Mouse (Mus musculus): ENCODE results near the gene Tmub1. TPM values are rescaled to one million over a fixed set of nuclear protein-coding genes. Genes with fewer than 3 reads are reported as not detected.

Gene Tmub1
- polyA plus RNA-seq, 1 experiment: 2.8 TPM

GRCm38 (mm10) chr5:24482247-24483079, 34.8 kb upstream of the Tmub1 start:
- Histone ChIP-seq H3K27me3 (ENCODE audit: control insufficient read depth) (no peaks in the 10 kb centered on the region), H3K9me3 (ENCODE audit: control insufficient read depth, low read length) (no peaks in the 10 kb centered on the region), H3K36me3 (ENCODE audit: control insufficient read depth) (peaks cover 96% of the 10 kb centered on the region), H3K4me1 (ENCODE audit: control insufficient read depth) (peaks cover 4% of the 10 kb centered on the region; the same call in 1 of the 2 replicates), H3K4me3 (replicated peaks) (no peak overlapping the region)
- no peak for TF ChIP-seq TAL1 (IDR thresholded peaks at IDR 0.05; ENCODE audit: low read length)
- TF ChIP-seq GATA1 (IDR thresholded peaks at IDR 0.05; ENCODE audit: low read length): no peak

- TF ChIP-seq GATA1 (IDR thresholded peaks at IDR 0.05; ENCODE audit: low read length) (no peak), TAL1 (IDR thresholded peaks at IDR 0.05; ENCODE audit: low read length) (no peak)
- Histone ChIP-seq H3K4me1 (ENCODE audit: control insufficient read depth) (peaks cover 4% of the 10 kb centered on the region; the same call in 1 of the 2 replicates), H3K36me3 (ENCODE audit: control insufficient read depth) (peaks cover 96% of the 10 kb centered on the region)
Observed at GRCm38 (mm10) chr5:24481647-24482046, 34.0 kb upstream of the Tmub1 start.

DNA sequence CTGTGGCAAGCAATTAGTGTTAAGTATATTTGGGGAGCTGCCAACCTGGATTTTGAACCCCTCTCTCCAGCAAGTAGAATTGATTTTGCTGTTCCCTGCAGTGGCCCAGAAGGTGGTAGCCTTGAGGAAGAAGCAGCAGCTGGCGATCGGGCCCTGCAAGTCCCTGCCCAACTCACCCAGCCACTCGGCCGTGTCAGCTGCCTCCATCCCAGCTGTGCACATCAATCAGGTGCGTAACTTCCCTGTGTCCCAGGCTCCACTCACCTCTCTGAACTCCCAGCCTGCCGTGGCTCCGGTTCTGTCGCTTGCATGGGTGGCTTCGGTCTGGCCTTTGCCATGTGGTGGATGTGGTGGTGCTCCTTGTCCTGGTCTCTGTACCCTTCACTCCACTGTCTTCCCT, 30.3 kb upstream of the Tmub1 start:
- H3K4me3 ChIP-seq (replicated peaks): no peak overlapping the region
- peaks cover 24% of the 10 kb centered on the region for H3K27me3 ChIP-seq (ENCODE audit: control insufficient read depth)
- no peaks in the 10 kb centered on the region; the same call in 1 of the 2 replicates for H3K9me3 ChIP-seq (ENCODE audit: control insufficient read depth, low read length)
- TF ChIP-seq GATA1 (IDR thresholded peaks at IDR 0.05; ENCODE audit: low read length) (no peak), TAL1 (IDR thresholded peaks at IDR 0.05; ENCODE audit: low read length) (no peak)
- H3K4me1 ChIP-seq (ENCODE audit: control insufficient read depth): peaks cover 13% of the 10 kb centered on the region
- H3K36me3 ChIP-seq (ENCODE audit: control insufficient read depth): peaks cover 73% of the 10 kb centered on the region

More at GRCm38 (mm10) chr5:24481647-24482046, 34.0 kb upstream of the Tmub1 start:
- Histone ChIP-seq H3K4me3 (replicated peaks) (no peak overlapping the region), H3K9me3 (ENCODE audit: control insufficient read depth, low read length) (no peaks in the 10 kb centered on the region), H3K27me3 (ENCODE audit: control insufficient read depth) (no peaks in the 10 kb centered on the region)

DNA sequence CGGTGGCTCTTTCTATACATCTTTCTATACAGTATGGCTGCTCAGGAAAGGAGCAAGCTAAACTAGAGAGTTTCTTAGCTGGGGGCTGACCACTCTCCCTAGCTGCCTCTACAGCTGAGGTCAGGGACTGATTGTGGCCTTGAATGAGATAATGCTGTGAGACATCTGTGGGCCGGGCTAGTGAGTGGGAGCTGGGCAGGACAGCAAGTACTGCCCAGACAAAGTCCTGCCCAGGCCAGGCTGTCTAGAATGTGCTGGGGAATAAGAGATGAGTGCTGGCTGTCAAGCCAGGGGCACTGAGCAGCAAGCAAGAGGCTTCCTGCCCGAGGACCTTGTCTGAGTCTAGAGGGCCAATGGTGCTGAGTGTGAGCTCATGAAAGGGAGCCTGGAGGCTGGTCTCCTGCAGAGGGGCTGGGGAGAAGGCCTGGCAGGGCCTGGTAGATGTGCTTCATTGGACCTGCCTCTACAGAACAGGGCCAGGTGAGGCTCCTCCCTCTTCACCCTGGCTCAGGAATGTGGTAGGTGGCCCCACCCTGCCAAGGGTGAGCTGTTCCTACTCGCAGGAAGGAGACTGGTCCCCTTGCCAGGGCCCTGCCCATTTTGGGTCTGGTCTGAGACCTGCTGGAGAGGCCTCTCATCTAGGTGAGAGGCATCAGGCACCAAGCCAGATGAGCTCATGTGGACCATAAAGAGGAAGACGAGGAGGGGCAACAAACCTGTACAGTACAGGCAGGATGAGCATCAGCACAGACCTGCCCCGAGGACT, 28.0 kb upstream of the Tmub1 start:
- Histone ChIP-seq H3K36me3 (ENCODE audit: control insufficient read depth) (peaks cover 56% of the 10 kb centered on the region), H3K4me1 (ENCODE audit: control insufficient read depth) (peaks cover 13% of the 10 kb centered on the region), H3K9me3 (ENCODE audit: control insufficient read depth, low read length) (no peaks in the 10 kb centered on the region; the same call in 1 of the 2 replicates), H3K4me3 (replicated peaks) (no peak overlapping the region), H3K27me3 (ENCODE audit: control insufficient read depth) (peaks cover 28% of the 10 kb centered on the region)
- no peak for TF ChIP-seq GATA1 (IDR thresholded peaks at IDR 0.05; ENCODE audit: low read length)
- no peak for TF ChIP-seq TAL1 (IDR thresholded peaks at IDR 0.05; ENCODE audit: low read length)

DNA sequence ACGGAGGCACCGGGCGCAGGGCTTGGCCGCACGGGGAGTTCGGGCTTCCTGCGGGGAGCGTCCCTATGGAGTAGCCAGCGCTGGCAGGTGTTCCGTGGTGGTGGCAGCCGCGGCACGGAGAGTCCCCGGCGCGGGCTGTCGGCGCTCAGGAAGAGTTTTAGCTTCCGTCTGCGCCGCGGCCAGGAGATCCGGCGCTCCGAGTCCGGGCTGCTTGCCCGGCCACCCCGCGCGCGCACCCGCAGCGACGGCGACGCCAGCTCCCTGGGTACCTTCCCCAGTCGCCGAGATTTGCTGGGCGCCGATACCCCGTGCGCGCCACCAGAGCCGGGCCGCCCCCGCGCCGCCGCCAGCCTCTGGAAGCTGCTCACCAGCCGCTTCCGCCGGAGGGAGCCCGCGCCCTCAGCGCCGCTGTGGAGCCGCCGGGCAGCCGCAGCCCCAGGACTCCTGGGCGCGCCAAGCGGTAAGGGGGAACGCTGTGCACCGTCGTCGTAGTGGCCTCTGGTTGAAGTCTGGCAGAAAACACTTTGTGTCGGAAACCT, 27.1 kb upstream of the Tmub1 start:
- Histone ChIP-seq H3K4me3 (replicated peaks) (peak overlapping the region; percentile 27), H3K36me3 (ENCODE audit: control insufficient read depth) (peaks cover 50% of the 10 kb centered on the region)

DNA sequence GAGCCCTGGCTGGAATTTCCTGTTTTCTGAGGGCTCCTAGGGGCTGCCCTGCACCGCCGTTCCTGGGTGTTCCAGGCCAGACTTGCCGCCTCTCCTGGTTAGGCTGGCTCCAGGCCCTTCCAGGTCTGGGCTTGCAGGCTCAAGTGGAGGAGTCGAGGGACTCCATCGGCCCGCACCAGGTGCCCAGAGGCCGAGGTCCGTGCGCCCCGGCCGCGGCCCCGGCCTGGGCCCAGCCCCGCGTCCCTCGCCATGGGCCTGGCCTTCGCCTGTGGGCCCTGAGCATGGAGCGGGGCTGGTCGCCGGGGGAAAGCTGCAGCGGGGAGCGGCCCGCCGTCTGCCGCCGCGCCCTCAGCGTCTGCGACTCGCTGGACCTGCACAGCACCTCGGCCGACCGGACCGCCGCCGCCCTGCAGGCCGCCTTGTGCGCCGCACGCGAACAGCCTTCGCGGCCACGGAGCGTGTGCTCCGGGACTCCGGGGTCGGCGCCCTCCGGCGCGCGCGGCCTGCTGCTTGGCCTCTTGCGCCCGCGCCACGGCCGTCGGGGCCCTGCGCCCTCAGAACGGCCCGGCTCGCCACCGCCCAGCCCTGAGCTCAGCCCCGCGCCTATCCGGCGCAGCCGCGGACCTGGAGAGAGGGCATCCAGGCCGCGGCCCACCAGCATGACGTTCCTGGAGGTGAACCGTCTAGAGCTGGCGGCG, 26.5 kb upstream of the Tmub1 start:
- H3K4me3 ChIP-seq (replicated peaks): peak overlapping the region; percentile 27
- TF ChIP-seq GATA1 (IDR thresholded peaks at IDR 0.05; ENCODE audit: low read length): no peak
- H3K36me3 ChIP-seq (ENCODE audit: control insufficient read depth): peaks cover 47% of the 10 kb centered on the region
- H3K27me3 ChIP-seq (ENCODE audit: control insufficient read depth): peaks cover 28% of the 10 kb centered on the region
- peaks cover 13% of the 10 kb centered on the region for H3K4me1 ChIP-seq (ENCODE audit: control insufficient read depth)
- no peaks in the 10 kb centered on the region; the same call in 1 of the 2 replicates for H3K9me3 ChIP-seq (ENCODE audit: control insufficient read depth, low read length)

More for the DNA sequence above, 27.1 kb upstream of the Tmub1 start:
- Histone ChIP-seq H3K27me3 (ENCODE audit: control insufficient read depth) (peaks cover 28% of the 10 kb centered on the region), H3K4me1 (ENCODE audit: control insufficient read depth) (peaks cover 13% of the 10 kb centered on the region), H3K9me3 (ENCODE audit: control insufficient read depth, low read length) (no peaks in the 10 kb centered on the region; the same call in 1 of the 2 replicates)
- TF ChIP-seq TAL1 (IDR thresholded peaks at IDR 0.05; ENCODE audit: low read length) (no peak), GATA1 (IDR thresholded peaks at IDR 0.05; ENCODE audit: low read length) (no peak)

- H3K4me3 ChIP-seq (replicated peaks): no peak overlapping the region
- H3K36me3 ChIP-seq (ENCODE audit: control insufficient read depth): peaks cover 38% of the 10 kb centered on the region
- H3K9me3 ChIP-seq (ENCODE audit: control insufficient read depth, low read length): no peaks in the 10 kb centered on the region; the same call in 1 of the 2 replicates
- peaks cover 13% of the 10 kb centered on the region for H3K4me1 ChIP-seq (ENCODE audit: control insufficient read depth)
- H3K27me3 ChIP-seq (ENCODE audit: control insufficient read depth): peaks cover 28% of the 10 kb centered on the region
- no peak for TF ChIP-seq GATA1 (IDR thresholded peaks at IDR 0.05; ENCODE audit: low read length)
- no peak for TF ChIP-seq TAL1 (IDR thresholded peaks at IDR 0.05; ENCODE audit: low read length)
Observed at GRCm38 (mm10) chr5:24472884-24473619, 25.4 kb upstream of the Tmub1 start.

GRCm38 (mm10) chr5:24470600-24470999, 22.9 kb upstream of the Tmub1 start:
- Histone ChIP-seq H3K27me3 (ENCODE audit: control insufficient read depth) (peaks cover 28% of the 10 kb centered on the region), H3K36me3 (ENCODE audit: control insufficient read depth) (peaks cover 25% of the 10 kb centered on the region), H3K4me1 (ENCODE audit: control insufficient read depth) (peaks cover 13% of the 10 kb centered on the region), H3K4me3 (replicated peaks) (no peak overlapping the region), H3K9me3 (ENCODE audit: control insufficient read depth, low read length) (no peaks in the 10 kb centered on the region; the same call in 1 of the 2 replicates)
- TF ChIP-seq TAL1 (IDR thresholded peaks at IDR 0.05; ENCODE audit: low read length) (no peak), GATA1 (IDR thresholded peaks at IDR 0.05; ENCODE audit: low read length) (no peak)
